In genomic region chr15:103177611-103178041, GRCm38 (mm10) we compare ENCODE assay signal across 7 mouse cellular contexts. TPM values are rescaled to one million over a fixed set of nuclear protein-coding genes. Genes with fewer than 3 reads are reported as not detected.
DNase-seq lines count a peak whose midpoint lies in the region; ATAC-seq lines count a peak whose summit lies in the region.

No protein-coding gene starts in this region.

- H3K4me3 ChIP-seq in limb, embryonic 11.5 days (ENCODE audit: low read depth, low read length), result no peak overlapping the region
- H3K4me3 ChIP-seq in neural tube, embryonic 13.5 days, result no peak overlapping the region

- WGBS in limb, embryonic 11.5 days, result 0% methylated on average over 12 of the region's 12 CpGs
- 6% methylated on average over 12 of the region's 12 CpGs for WGBS in neural tube, embryonic 13.5 days

- peak overlapping the region; percentile 10; the same call in 1 of the 2 replicates for H3K4me2 ChIP-seq in limb, embryonic 11.5 days (ENCODE audit: low read depth, severe bottlenecking)
- peak overlapping the region; percentile 36 for H3K4me2 ChIP-seq in neural tube, embryonic 13.5 days

- H3K9ac ChIP-seq in limb, embryonic 11.5 days (ENCODE audit: low read length), result no peak overlapping the region
- H3K9ac ChIP-seq in neural tube, embryonic 13.5 days, result peak overlapping the region; percentile 48

- H3K9me3 ChIP-seq in limb, embryonic 11.5 days (ENCODE audit: control insufficient read depth, low read length), result no peaks in the 10 kb centered on the region; the same call in 1 of the 2 replicates
- no peaks in the 10 kb centered on the region for H3K9me3 ChIP-seq in neural tube, embryonic 13.5 days

- no peak overlapping the region for H3K27ac ChIP-seq in limb, embryonic 11.5 days (replicated peaks; ENCODE audit: low read depth, low read length)
- H3K27ac ChIP-seq in neural tube, embryonic 13.5 days (replicated peaks), result peak overlapping the region; percentile 30

- H3K36me3 ChIP-seq in limb, embryonic 11.5 days (ENCODE audit: control insufficient read depth, insufficient read depth, low read length), result no peaks in the 10 kb centered on the region
- no peaks in the 10 kb centered on the region for H3K36me3 ChIP-seq in neural tube, embryonic 13.5 days

- peak; percentile 41; the same call in 1 of the 2 replicates for ATAC-seq in limb, embryonic 11.5 days (ENCODE audit: insufficient number of reproducible peaks, low FRiP score, low TSS enrichment, low read depth)
- ATAC-seq in neural tube, embryonic 13.5 days (ENCODE audit: low read depth), result no peak

- H3K27me3 ChIP-seq in limb, embryonic 11.5 days (ENCODE audit: control insufficient read depth, insufficient read depth, low read length), result peaks cover 26% of the 10 kb centered on the region
- H3K27me3 ChIP-seq in neural tube, embryonic 13.5 days, result peaks cover 16% of the 10 kb centered on the region

- peaks cover 24% of the 10 kb centered on the region for H3K4me1 ChIP-seq in limb, embryonic 11.5 days (ENCODE audit: control insufficient read depth, insufficient read depth, low read length)
- peaks cover 48% of the 10 kb centered on the region for H3K4me1 ChIP-seq in neural tube, embryonic 13.5 days (replicated peaks)

- DNase-seq in kidney, postnatal 10 days, result peak; percentile 49
- no peak for DNase-seq in kidney, postnatal 36 days
- DNase-seq in embryo, embryonic 10.5 days (ENCODE audit: low spot score), result peak; percentile 54
- DNase-seq in limb, embryonic 11.5 days (ENCODE audit: low spot score), result peak; percentile 70
- no peak for DNase-seq in gastrocnemius, adult 8-10 months (ENCODE audit: low spot score in 2 of 2)
- DNase-seq in ovary, postnatal 10 days (ENCODE audit: low spot score), result no peak

RNA-seq across cellular contexts. Expression of gene Smug1, which starts 10.7 kb away (rescaled TPM):
- polyA plus RNA-seq in limb, embryonic 11.5 days (2014; fragmentation: Nextera tagmentation; extraction: Ambion mirVana), result 14.4 and 14.7 TPM in 2 replicates
- polyA plus RNA-seq in neural tube, embryonic 13.5 days (2015; fragmentation: Nextera tagmentation; extraction: Ambion mirVana), result 36.1 and 41.0 TPM in 2 replicates
- 10 to 100 TPM in 3 of 4 experiments, 1 to 10 TPM in 1; 10.0 to 19.3 (median 12.3) TPM for total RNA-seq in gastrocnemius, adult 8-10 months (2022)

Comparison
In these comparisons a context has a peak if more than half of its experiments do, and no peak if none do; other contexts are left out.
1. DNase-seq: peak in kidney, postnatal 10 days (single experiment), embryo, embryonic 10.5 days (single experiment) and limb, embryonic 11.5 days (single experiment); none in kidney, postnatal 36 days (0 of 2), gastrocnemius, adult 8-10 months (0 of 2) and ovary, postnatal 10 days (single experiment).